Mouse (Mus musculus): ENCODE results near the gene Ylpm1.

DNA sequence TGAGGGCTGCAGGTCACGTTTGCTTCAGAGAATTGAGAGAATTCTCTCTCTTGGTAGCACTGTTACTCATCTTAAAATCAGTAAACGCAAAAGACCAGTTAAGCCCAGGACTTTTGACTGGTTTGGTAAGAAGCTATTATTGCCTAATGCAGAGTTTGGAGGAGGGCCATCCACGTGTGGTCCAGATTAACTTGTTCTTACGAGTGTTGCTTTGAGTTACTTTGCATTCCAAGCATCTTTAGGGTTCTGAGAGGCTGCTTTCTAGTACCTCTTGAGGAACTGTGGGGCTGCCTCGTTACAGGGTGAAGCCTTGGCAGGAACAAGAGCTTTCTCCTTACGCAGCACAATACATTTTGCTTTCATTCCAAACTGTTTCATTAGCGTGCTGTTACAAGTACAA lies 119.6 kb downstream of the Ylpm1 start:
- no peak for TF ChIP-seq CTCF (IDR thresholded peaks at IDR 0.05)
- TF ChIP-seq EP300 (IDR thresholded peaks at IDR 0.05): peak; percentile 92
